Comparison of ENCODE assay signal across 7 mouse cellular contexts in genomic region chr3:95972873-95973634, GRCm38 (mm10). TPM values are rescaled to one million over a fixed set of nuclear protein-coding genes. Genes with fewer than 3 reads are reported as not detected.
DNase-seq lines count a peak whose midpoint lies in the region; ATAC-seq lines count a peak whose summit lies in the region.

No protein-coding gene starts in this region.

- peak; percentile 94 for ATAC-seq in hindbrain, embryonic 16.5 days
- peak; percentile 56 for ATAC-seq in megakaryocyte progenitor cell, adult 5-6 weeks (replicated peaks; ENCODE audit: poor library complexity)
- ATAC-seq in stomach, embryonic 15.5 days (ENCODE audit: insufficient read depth, low FRiP score, low read depth) = no peak; the same call in 1 of the 2 replicates

- intact Hi-C loops in left cerebral cortex, postnatal 4 days (cut with DNase I) = no loop called here

- no peaks in the 10 kb centered on the region for H3K9me3 ChIP-seq in hindbrain, embryonic 16.5 days (ENCODE audit: control insufficient read depth, low read length)
- H3K9me3 ChIP-seq in stomach, embryonic 15.5 days = no peaks in the 10 kb centered on the region

- H3K36me3 ChIP-seq in hindbrain, embryonic 16.5 days (ENCODE audit: control insufficient read depth, insufficient read depth, low read length) = no peaks in the 10 kb centered on the region
- H3K36me3 ChIP-seq in stomach, embryonic 15.5 days = no peaks in the 10 kb centered on the region

- peak overlapping the region; percentile 37 for H3K27ac ChIP-seq in hindbrain, embryonic 16.5 days (ENCODE audit: low read depth, low read length)
- H3K27ac ChIP-seq in stomach, embryonic 15.5 days = no peak overlapping the region

- peak overlapping the region; percentile 23 for H3K4me3 ChIP-seq in hindbrain, embryonic 16.5 days (ENCODE audit: low read length)
- peak overlapping the region; percentile 24 for H3K4me3 ChIP-seq in stomach, embryonic 15.5 days (replicated peaks)

- peak overlapping the region; percentile 35; the same call in 1 of the 2 replicates for H3K9ac ChIP-seq in hindbrain, embryonic 16.5 days (ENCODE audit: low read depth, low read length)
- no peak overlapping the region for H3K9ac ChIP-seq in stomach, embryonic 15.5 days

- H3K4me2 ChIP-seq in hindbrain, embryonic 16.5 days (ENCODE audit: low read length) = peak overlapping the region; percentile 60
- peak overlapping the region; percentile 56 for H3K4me2 ChIP-seq in stomach, embryonic 15.5 days

- 2% methylated on average over 34 of the region's 34 CpGs for WGBS in hindbrain, embryonic 16.5 days
- 10% methylated on average over 34 of the region's 34 CpGs for WGBS in stomach, embryonic 15.5 days

- H3K27me3 ChIP-seq in hindbrain, embryonic 16.5 days (replicated peaks; ENCODE audit: control insufficient read depth, insufficient read depth, low read length) = no peaks in the 10 kb centered on the region
- H3K27me3 ChIP-seq in stomach, embryonic 15.5 days (replicated peaks) = peaks cover 9% of the 10 kb centered on the region; the same call in 1 of the 2 replicates

- peak; percentile 81 for DNase-seq in left cerebral cortex, postnatal 4 days
- no peak for DNase-seq in left cerebral cortex, adult 9 months (ENCODE audit: low spot score in 2 of 2)
- DNase-seq in embryo, embryonic 9.5 days (ENCODE audit: extremely low spot score) = peak; percentile 78
- no peak for DNase-seq in ovary, postnatal 36 days (ENCODE audit: low spot score)

- H3K4me1 ChIP-seq in hindbrain, embryonic 16.5 days (ENCODE audit: control insufficient read depth, insufficient read depth, low read depth, low read length) = no peaks in the 10 kb centered on the region
- H3K4me1 ChIP-seq in stomach, embryonic 15.5 days = 0 out of 2 replicates have a peak, but pooled peaks cover 6% of the 10 kb centered on the region

RNA-seq across cellular contexts. Expression of gene Plekho1, which starts 22.7 kb away (rescaled TPM):
- 10 to 100 TPM; 83.3 to 89.3 TPM for total RNA-seq in left cerebral cortex, postnatal 4 days (2021)
- 27.7 and 41.3 TPM in 2 replicates for polyA plus RNA-seq in hindbrain, embryonic 16.5 days (2015; fragmentation: Nextera tagmentation; extraction: Ambion mirVana)
- 22.1 and 25.9 TPM in 2 replicates for total RNA-seq in megakaryocyte progenitor cell, adult 5-6 weeks (2015)
- 24.7 and 25.1 TPM in 2 replicates for total RNA-seq in megakaryocyte progenitor cell, adult 5-6 weeks (2017)
- 30.9 and 33.2 TPM in 2 replicates for polyA plus RNA-seq in stomach, embryonic 15.5 days (2015; fragmentation: Nextera tagmentation; extraction: Ambion mirVana)

RNA-seq across cellular contexts. Expression of gene Anp32e, which starts 44.0 kb away (rescaled TPM):
- 10 to 100 TPM; 90.4 to 98.0 TPM for total RNA-seq in left cerebral cortex, postnatal 4 days (2021)
- 110 and 118 TPM in 2 replicates for polyA plus RNA-seq in hindbrain, embryonic 16.5 days (2015; fragmentation: Nextera tagmentation; extraction: Ambion mirVana)
- total RNA-seq in megakaryocyte progenitor cell, adult 5-6 weeks (2015) = 101 and 132 TPM in 2 replicates
- 384 and 526 TPM in 2 replicates for total RNA-seq in megakaryocyte progenitor cell, adult 5-6 weeks (2017)
- 159 and 180 TPM in 2 replicates for polyA plus RNA-seq in stomach, embryonic 15.5 days (2015; fragmentation: Nextera tagmentation; extraction: Ambion mirVana)

Comparison
In these comparisons a context has a peak if more than half of its experiments do, and no peak if none do; other contexts are left out.
1. DNase-seq: peak in left cerebral cortex, postnatal 4 days (single experiment) and embryo, embryonic 9.5 days (single experiment); none in left cerebral cortex, adult 9 months (0 of 2) and ovary, postnatal 36 days (single experiment).